Mouse (Mus musculus): ENCODE results near the gene Gabpa. TPM values are rescaled to one million over a fixed set of nuclear protein-coding genes. Genes with fewer than 3 reads are reported as not detected.

Gene Gabpa
- polyA plus RNA-seq, 1 experiment from 2014 or later = 24.6 TPM

GRCm38 (mm10) chr16:84800038-84800437 is 34.7 kb upstream of the Gabpa start:
- no peak for ATAC-seq (replicated peaks; ENCODE audit: low FRiP score, low read depth)
- H3K4me1 ChIP-seq (replicated peaks; ENCODE audit: insufficient read depth, low read length) = no peaks in the 10 kb centered on the region
- no peaks in the 10 kb centered on the region for H3K9me3 ChIP-seq (replicated peaks; ENCODE audit: low read length)
- no peak overlapping the region for H3K4me3 ChIP-seq (replicated peaks; ENCODE audit: low read depth, low read length)
- no peaks in the 10 kb centered on the region for H3K27me3 ChIP-seq (ENCODE audit: insufficient read depth, low read length)
- TF ChIP-seq CTCF (IDR thresholded peaks at IDR 0.05; ENCODE audit: low read depth) = no peak
- no peak overlapping the region for H3K9ac ChIP-seq (ENCODE audit: low read depth, low read length)
- no peak overlapping the region for H3K27ac ChIP-seq
- no peaks in the 10 kb centered on the region for H3K36me3 ChIP-seq (ENCODE audit: insufficient read depth, low read length)
- WGBS = 93% methylated on average over 1 of the region's 2 CpGs
- no peak for DNase-seq (ENCODE audit: low spot score)
- H3K4me2 ChIP-seq (ENCODE audit: low read length) = no peak overlapping the region

- no peak overlapping the region for H3K9ac ChIP-seq (ENCODE audit: low read depth, low read length)
- peak; percentile 51 for DNase-seq (ENCODE audit: low spot score)
- WGBS = 15% methylated on average over 6 of the region's 6 CpGs
These were observed 32.5 kb upstream of the Gabpa start for GRCm38 (mm10) chr16:84802217-84802616.

GRCm38 (mm10) chr16:84804866-84805265 is 29.9 kb upstream of the Gabpa start:
- H3K9ac ChIP-seq (ENCODE audit: low read depth, low read length) = no peak overlapping the region
- no peaks in the 10 kb centered on the region for H3K4me1 ChIP-seq (replicated peaks; ENCODE audit: insufficient read depth, low read length)
- ATAC-seq (replicated peaks; ENCODE audit: low FRiP score, low read depth) = no peak
- 47% methylated on average over 5 of the region's 5 CpGs for WGBS
- no peak for TF ChIP-seq CTCF (IDR thresholded peaks at IDR 0.05; ENCODE audit: low read depth)
- H3K27ac ChIP-seq = no peak overlapping the region
- no peaks in the 10 kb centered on the region for H3K36me3 ChIP-seq (ENCODE audit: insufficient read depth, low read length)
- no peaks in the 10 kb centered on the region for H3K9me3 ChIP-seq (replicated peaks; ENCODE audit: low read length)
- H3K4me3 ChIP-seq (replicated peaks; ENCODE audit: low read depth, low read length) = no peak overlapping the region
- no peak overlapping the region for H3K4me2 ChIP-seq (ENCODE audit: low read length)
- H3K27me3 ChIP-seq (ENCODE audit: insufficient read depth, low read length) = no peaks in the 10 kb centered on the region
- peak; percentile 36 for DNase-seq (ENCODE audit: low spot score)

More at GRCm38 (mm10) chr16:84802217-84802616, 32.5 kb upstream of the Gabpa start:
- no peak overlapping the region for H3K27ac ChIP-seq
- H3K27me3 ChIP-seq (ENCODE audit: insufficient read depth, low read length) = no peaks in the 10 kb centered on the region
- ATAC-seq (replicated peaks; ENCODE audit: low FRiP score, low read depth) = no peak; the same call in 1 of the 2 replicates
- H3K4me1 ChIP-seq (replicated peaks; ENCODE audit: insufficient read depth, low read length) = no peaks in the 10 kb centered on the region
- no peak overlapping the region for H3K4me2 ChIP-seq (ENCODE audit: low read length)
- H3K9me3 ChIP-seq (replicated peaks; ENCODE audit: low read length) = no peaks in the 10 kb centered on the region
- H3K36me3 ChIP-seq (ENCODE audit: insufficient read depth, low read length) = no peaks in the 10 kb centered on the region
- no peak overlapping the region for H3K4me3 ChIP-seq (replicated peaks; ENCODE audit: low read depth, low read length)
- no peak for TF ChIP-seq CTCF (IDR thresholded peaks at IDR 0.05; ENCODE audit: low read depth)

- Histone ChIP-seq H3K9me3 (replicated peaks; ENCODE audit: low read length) (no peaks in the 10 kb centered on the region), H3K36me3 (ENCODE audit: insufficient read depth, low read length) (no peaks in the 10 kb centered on the region), H3K4me1 (replicated peaks; ENCODE audit: insufficient read depth, low read length) (no peaks in the 10 kb centered on the region), H3K9ac (ENCODE audit: low read depth, low read length) (no peak overlapping the region), H3K4me2 (ENCODE audit: low read length) (no peak overlapping the region), H3K27ac (no peak overlapping the region), H3K27me3 (ENCODE audit: insufficient read depth, low read length) (no peaks in the 10 kb centered on the region), H3K4me3 (replicated peaks; ENCODE audit: low read depth, low read length) (no peak overlapping the region)
- DNase-seq (ENCODE audit: low spot score) = no peak
- no peak for TF ChIP-seq CTCF (IDR thresholded peaks at IDR 0.05; ENCODE audit: low read depth)
- no peak for ATAC-seq (replicated peaks; ENCODE audit: low FRiP score, low read depth)
- 85% methylated on average over 3 of the region's 3 CpGs for WGBS
These were observed 28.6 kb upstream of the Gabpa start for GRCm38 (mm10) chr16:84806175-84806574.

GRCm38 (mm10) chr16:84807874-84808273 is 26.9 kb upstream of the Gabpa start:
- no peaks in the 10 kb centered on the region for H3K27me3 ChIP-seq (ENCODE audit: insufficient read depth, low read length)
- no peak overlapping the region for H3K4me3 ChIP-seq (replicated peaks; ENCODE audit: low read depth, low read length)
- H3K27ac ChIP-seq = no peak overlapping the region
- no peak for TF ChIP-seq CTCF (IDR thresholded peaks at IDR 0.05; ENCODE audit: low read depth)
- H3K9me3 ChIP-seq (replicated peaks; ENCODE audit: low read length) = no peaks in the 10 kb centered on the region
- H3K4me2 ChIP-seq (ENCODE audit: low read length) = no peak overlapping the region
- no peaks in the 10 kb centered on the region for H3K4me1 ChIP-seq (replicated peaks; ENCODE audit: insufficient read depth, low read length)
- DNase-seq (ENCODE audit: low spot score) = no peak
- no peaks in the 10 kb centered on the region for H3K36me3 ChIP-seq (ENCODE audit: insufficient read depth, low read length)
- WGBS = 95% methylated on average over 7 of the region's 7 CpGs
- H3K9ac ChIP-seq (ENCODE audit: low read depth, low read length) = no peak overlapping the region
- ATAC-seq (replicated peaks; ENCODE audit: low FRiP score, low read depth) = no peak

- Histone ChIP-seq H3K4me2 (ENCODE audit: low read length) (no peak overlapping the region), H3K4me3 (replicated peaks; ENCODE audit: low read depth, low read length) (no peak overlapping the region), H3K9ac (ENCODE audit: low read depth, low read length) (no peak overlapping the region), H3K9me3 (replicated peaks; ENCODE audit: low read length) (no peaks in the 10 kb centered on the region), H3K4me1 (replicated peaks; ENCODE audit: insufficient read depth, low read length) (no peaks in the 10 kb centered on the region), H3K27me3 (ENCODE audit: insufficient read depth, low read length) (no peaks in the 10 kb centered on the region), H3K27ac (no peak overlapping the region), H3K36me3 (ENCODE audit: insufficient read depth, low read length) (no peaks in the 10 kb centered on the region)
- TF ChIP-seq CTCF (IDR thresholded peaks at IDR 0.05; ENCODE audit: low read depth) = no peak
- WGBS = 68% methylated on average over 1 of the region's 1 CpGs
- DNase-seq (ENCODE audit: low spot score) (no peak), ATAC-seq (replicated peaks; ENCODE audit: low FRiP score, low read depth) (no peak)
These were observed 24.5 kb upstream of the Gabpa start for GRCm38 (mm10) chr16:84810254-84810653.

GRCm38 (mm10) chr16:84813852-84814251 is 20.9 kb upstream of the Gabpa start:
- no peak for TF ChIP-seq CTCF (IDR thresholded peaks at IDR 0.05; ENCODE audit: low read depth)
- no peaks in the 10 kb centered on the region for H3K4me1 ChIP-seq (replicated peaks; ENCODE audit: insufficient read depth, low read length)
- H3K9me3 ChIP-seq (replicated peaks; ENCODE audit: low read length) = no peaks in the 10 kb centered on the region
- DNase-seq (ENCODE audit: low spot score) = no peak
- H3K36me3 ChIP-seq (ENCODE audit: insufficient read depth, low read length) = no peaks in the 10 kb centered on the region
- ATAC-seq (replicated peaks; ENCODE audit: low FRiP score, low read depth) = no peak
- WGBS = 75% methylated on average over 8 of the region's 8 CpGs
- H3K9ac ChIP-seq (ENCODE audit: low read depth, low read length) = no peak overlapping the region
- H3K27ac ChIP-seq = no peak overlapping the region
- H3K4me2 ChIP-seq (ENCODE audit: low read length) = no peak overlapping the region
- H3K27me3 ChIP-seq (ENCODE audit: insufficient read depth, low read length) = no peaks in the 10 kb centered on the region
- no peak overlapping the region for H3K4me3 ChIP-seq (replicated peaks; ENCODE audit: low read depth, low read length)
